Mouse (Mus musculus): ENCODE results near the gene Megf11. TPM values are rescaled to one million over a fixed set of nuclear protein-coding genes. Genes with fewer than 3 reads are reported as not detected.
A peak's percentile ranks its signal among the peaks of the same experiment; 100 is the strongest.

The Megf11 gene
- polyA plus RNA-seq, 1 experiment from 2014 or later: 0.96 TPM

DNA sequence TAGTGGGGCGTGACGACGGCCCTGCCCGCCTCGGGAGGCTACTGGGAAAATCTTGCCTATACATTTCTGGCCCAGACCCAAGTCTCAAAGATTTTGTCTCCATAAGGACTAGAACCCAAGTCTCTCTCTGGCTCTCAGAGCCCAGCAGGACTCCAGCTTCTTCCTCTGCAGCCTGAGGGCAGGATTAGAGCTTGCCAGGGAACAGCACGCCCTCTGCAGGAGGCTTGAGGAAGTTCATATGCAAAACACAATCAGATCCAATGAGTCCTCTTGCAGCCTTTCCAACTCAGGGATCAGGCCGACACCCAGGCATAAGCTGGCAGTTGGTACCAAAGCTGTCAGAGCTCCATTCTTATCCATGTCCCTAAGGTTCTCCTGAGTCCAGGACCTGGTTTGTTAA lies 122.6 kb downstream of the Megf11 start:
- DNase-seq (ENCODE audit: low spot score): no peak

DNA sequence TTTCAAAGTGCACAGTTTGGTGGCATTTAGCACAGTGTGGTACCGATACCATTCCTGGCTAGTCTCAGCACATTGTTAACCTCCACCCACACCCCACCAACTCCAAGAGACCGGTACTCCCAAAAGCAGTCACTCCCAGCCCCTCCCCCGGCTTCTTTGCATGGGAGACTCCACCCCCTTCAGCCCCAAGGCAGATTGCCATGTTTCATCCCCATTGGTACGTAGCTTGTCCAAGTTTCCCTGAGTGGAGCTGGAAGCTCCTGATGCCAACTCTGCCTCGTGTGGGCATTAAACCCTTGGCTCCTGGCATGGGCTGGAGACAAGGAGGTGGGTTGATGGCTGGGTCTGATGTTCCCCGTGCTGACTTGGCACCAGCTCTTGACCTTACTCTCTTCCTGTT lies 129.4 kb downstream of the Megf11 start:
- Histone ChIP-seq H3K36me3 (replicated peaks) (no peaks in the 10 kb centered on the region), H3K4me3 (no peak overlapping the region), H3K9me3 (no peaks in the 10 kb centered on the region), H3K4me1 (peaks cover 6% of the 10 kb centered on the region; the same call in 1 of the 2 replicates), H3K27me3 (replicated peaks; ENCODE audit: low read depth, poor library complexity, severe bottlenecking) (no peaks in the 10 kb centered on the region; the same call in 1 of the 2 replicates), H3K27ac (replicated peaks) (no peak overlapping the region)
- WGBS: 62% methylated on average over 6 of the region's 6 CpGs
- DNase-seq (ENCODE audit: low spot score): no peak

More for the DNA sequence above, 122.6 kb downstream of the Megf11 start:
- no peaks in the 10 kb centered on the region for H3K9me3 ChIP-seq
- no peaks in the 10 kb centered on the region for H3K36me3 ChIP-seq (replicated peaks)
- no peaks in the 10 kb centered on the region; the same call in 1 of the 2 replicates for H3K27me3 ChIP-seq (replicated peaks; ENCODE audit: low read depth, poor library complexity, severe bottlenecking)
- H3K4me3 ChIP-seq: no peak overlapping the region
- no peak overlapping the region for H3K27ac ChIP-seq (replicated peaks)
- WGBS: 56% methylated on average over 7 of the region's 7 CpGs
- H3K4me1 ChIP-seq: peaks cover 9% of the 10 kb centered on the region

DNA sequence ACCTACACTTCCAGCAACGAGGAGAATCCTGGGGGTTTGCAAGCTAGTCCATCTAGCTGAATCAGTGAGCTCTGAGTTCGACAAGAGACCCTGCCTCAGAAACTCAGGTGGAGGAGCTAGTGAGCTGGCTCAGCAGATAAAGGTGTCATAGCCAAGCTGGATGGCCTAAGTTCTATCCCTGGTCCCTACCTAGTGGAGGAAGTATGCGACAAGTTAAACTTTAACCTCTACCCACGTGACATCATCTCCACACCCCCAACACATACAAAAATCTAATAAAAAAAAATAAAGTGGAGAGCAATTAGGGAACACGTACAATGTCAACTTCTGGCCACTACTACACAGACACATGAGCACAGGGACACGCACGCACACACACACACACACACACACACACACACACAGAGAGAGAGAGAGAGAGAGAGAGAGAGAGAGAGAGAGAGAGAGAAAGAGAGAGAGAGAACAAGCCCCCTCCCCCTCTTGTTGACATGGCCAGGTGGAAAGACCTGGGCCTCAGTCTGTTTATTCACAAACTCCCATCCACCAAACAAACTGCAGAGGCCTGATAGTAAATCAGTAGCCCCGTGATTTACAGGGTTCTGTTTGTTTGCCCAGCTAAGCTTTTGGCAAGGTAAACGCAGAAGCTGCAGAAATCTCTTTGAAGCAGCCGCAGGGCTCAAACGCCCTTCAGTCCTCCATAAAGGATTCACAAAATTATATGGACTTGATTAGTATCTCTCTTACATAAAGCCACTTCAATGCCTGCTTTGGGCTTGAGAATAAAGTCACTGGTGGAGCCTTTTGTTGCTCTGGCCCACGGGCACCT lies 134.7 kb downstream of the Megf11 start:
- Histone ChIP-seq H3K36me3 (replicated peaks) (no peaks in the 10 kb centered on the region), H3K27me3 (replicated peaks; ENCODE audit: low read depth, poor library complexity, severe bottlenecking) (no peaks in the 10 kb centered on the region), H3K27ac (replicated peaks) (no peak overlapping the region), H3K4me1 (peaks cover 26% of the 10 kb centered on the region), H3K4me3 (no peak overlapping the region), H3K9me3 (no peaks in the 10 kb centered on the region)
- WGBS: 67% methylated on average over 12 of the region's 12 CpGs
- DNase-seq (ENCODE audit: low spot score): no peak

DNA sequence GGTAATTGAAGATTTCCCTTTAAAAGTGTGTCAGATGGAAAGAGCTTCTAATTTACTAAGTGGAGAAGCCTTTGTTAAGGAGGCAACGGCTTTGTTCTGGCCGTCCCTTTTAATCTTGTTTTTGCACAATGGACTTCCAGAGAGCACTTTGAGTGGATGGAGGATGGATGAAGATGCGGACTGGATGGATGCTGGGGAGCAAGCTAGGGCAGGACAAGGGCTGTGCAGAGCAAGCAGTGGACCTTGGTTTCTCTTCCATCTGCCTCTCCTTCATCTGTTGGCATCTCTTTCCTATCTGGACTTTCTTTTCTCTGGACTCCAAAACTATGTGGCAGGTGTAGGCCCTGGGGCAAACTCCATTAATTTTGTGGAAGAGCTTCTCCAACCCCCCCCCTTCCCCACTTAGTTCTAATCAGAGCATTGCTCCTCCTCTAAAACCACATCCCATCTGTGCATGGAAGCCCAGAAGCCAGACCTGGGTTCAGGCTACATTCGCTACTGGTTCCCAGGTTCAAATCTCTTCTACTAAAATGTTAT lies 135.4 kb downstream of the Megf11 start:
- WGBS: 51% methylated on average over 4 of the region's 4 CpGs
- DNase-seq (ENCODE audit: low spot score): no peak
- H3K27me3 ChIP-seq (replicated peaks; ENCODE audit: low read depth, poor library complexity, severe bottlenecking): no peaks in the 10 kb centered on the region

DNA sequence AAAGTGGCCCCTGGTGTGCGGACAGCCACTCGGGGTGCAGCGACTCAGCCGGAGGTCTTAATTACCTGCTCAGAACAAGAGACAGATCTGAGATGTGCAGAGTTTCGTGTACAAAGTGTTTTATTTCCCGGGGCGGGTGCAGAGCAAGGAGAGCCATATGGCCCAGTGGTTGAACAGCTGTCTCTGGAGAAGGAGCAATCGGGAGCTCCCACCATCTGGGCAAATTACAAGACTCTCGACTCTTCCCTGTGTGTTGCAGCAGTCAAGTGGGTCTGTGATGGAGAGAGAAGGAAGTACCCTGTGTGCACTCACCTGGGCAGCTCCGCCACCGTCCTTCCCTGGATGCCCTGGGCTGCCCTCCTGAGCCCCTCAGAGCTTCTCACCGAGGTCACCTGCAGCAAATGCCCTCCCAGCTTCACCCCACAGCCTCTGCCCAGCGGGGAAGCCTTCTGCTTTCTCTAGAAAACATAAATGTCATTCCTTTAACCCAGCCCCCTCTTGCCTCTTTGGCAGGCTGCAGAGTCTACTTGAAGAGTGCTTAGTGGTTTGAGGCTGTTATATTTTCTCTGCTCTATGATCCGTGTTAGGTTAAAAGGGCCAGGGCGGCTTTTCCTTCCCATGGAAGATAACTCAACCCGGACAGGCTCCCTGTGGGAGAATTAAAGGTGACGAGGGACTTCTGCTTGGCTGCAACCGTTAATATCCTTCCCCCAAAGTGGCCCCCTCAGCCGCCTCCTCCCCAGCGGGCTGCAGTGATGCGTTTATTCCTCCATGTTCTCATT lies 138.0 kb downstream of the Megf11 start:
- no peaks in the 10 kb centered on the region; the same call in 1 of the 2 replicates for H3K27me3 ChIP-seq (replicated peaks; ENCODE audit: low read depth, poor library complexity, severe bottlenecking)
- no peak for DNase-seq (ENCODE audit: low spot score)
- WGBS: 67% methylated on average over 21 of the region's 21 CpGs
- H3K9me3 ChIP-seq: no peaks in the 10 kb centered on the region
- H3K27ac ChIP-seq (replicated peaks): 0 out of 2 replicates have a peak overlapping the region, but pooled peaks have one; percentile 25
- no peaks in the 10 kb centered on the region for H3K36me3 ChIP-seq (replicated peaks)
- H3K4me1 ChIP-seq: peaks cover 24% of the 10 kb centered on the region
- no peak overlapping the region for H3K4me3 ChIP-seq

More for the DNA sequence above, 135.4 kb downstream of the Megf11 start:
- Histone ChIP-seq H3K36me3 (replicated peaks) (no peaks in the 10 kb centered on the region), H3K27ac (replicated peaks) (no peak overlapping the region), H3K4me3 (no peak overlapping the region), H3K9me3 (no peaks in the 10 kb centered on the region), H3K4me1 (peaks cover 26% of the 10 kb centered on the region)

DNA sequence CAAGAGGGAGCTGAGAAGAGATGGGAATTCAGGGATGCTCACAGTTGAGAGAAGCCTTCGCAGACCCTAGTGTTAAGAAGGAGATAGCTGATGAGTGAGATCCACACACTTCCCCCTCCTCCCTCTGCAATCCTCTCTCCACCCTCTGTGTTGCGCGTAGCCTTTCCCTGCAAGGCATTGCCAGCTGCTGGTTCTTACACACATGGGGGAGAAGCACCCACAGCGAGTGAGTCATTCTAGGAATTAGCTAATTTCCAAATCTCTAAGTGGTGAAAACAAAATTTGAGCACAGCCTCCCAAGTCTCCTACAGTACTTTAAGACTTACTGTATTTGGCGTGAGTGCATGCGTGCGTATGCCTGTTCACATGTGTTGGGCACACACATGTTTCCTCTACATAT lies 142.6 kb downstream of the Megf11 start:
- WGBS: 93% methylated on average over 7 of the region's 7 CpGs

DNA sequence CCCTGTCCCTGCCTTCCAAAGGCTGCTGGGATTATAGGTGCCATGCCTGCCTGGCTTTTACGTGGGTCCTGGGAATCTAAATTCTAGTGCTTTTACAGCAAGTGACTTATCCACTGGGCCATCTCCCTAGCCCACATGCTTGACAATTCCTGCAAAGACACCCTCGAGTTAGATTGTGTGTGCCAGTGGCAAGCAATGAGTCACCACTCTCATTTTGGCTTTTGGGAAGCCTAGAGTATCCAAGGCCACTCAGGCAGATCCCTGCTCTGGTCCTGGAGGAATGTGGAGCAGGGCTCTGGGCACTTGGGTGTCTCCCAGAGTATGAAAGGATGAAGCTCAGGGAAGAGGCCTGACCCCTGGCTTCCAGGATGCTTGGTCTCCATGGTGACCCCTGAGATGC lies 143.2 kb downstream of the Megf11 start:
- H3K27me3 ChIP-seq (replicated peaks; ENCODE audit: low read depth, poor library complexity, severe bottlenecking): no peaks in the 10 kb centered on the region; the same call in 1 of the 2 replicates
- no peak for DNase-seq (ENCODE audit: low spot score)
- no peaks in the 10 kb centered on the region for H3K36me3 ChIP-seq (replicated peaks)
- peaks cover 26% of the 10 kb centered on the region for H3K4me1 ChIP-seq
- WGBS: 79% methylated on average over 2 of the region's 2 CpGs
- H3K27ac ChIP-seq (replicated peaks): 0 out of 2 replicates have a peak overlapping the region, but pooled peaks have one; percentile 57
- no peak overlapping the region for H3K4me3 ChIP-seq
- no peaks in the 10 kb centered on the region for H3K9me3 ChIP-seq

More for the DNA sequence above, 142.6 kb downstream of the Megf11 start:
- H3K27me3 ChIP-seq (replicated peaks; ENCODE audit: low read depth, poor library complexity, severe bottlenecking): no peaks in the 10 kb centered on the region; the same call in 1 of the 2 replicates
- H3K4me3 ChIP-seq: no peak overlapping the region
- no peaks in the 10 kb centered on the region for H3K9me3 ChIP-seq
- H3K4me1 ChIP-seq: peaks cover 27% of the 10 kb centered on the region
- H3K27ac ChIP-seq (replicated peaks): no peak overlapping the region
- no peaks in the 10 kb centered on the region for H3K36me3 ChIP-seq (replicated peaks)
- DNase-seq (ENCODE audit: low spot score): no peak

DNA sequence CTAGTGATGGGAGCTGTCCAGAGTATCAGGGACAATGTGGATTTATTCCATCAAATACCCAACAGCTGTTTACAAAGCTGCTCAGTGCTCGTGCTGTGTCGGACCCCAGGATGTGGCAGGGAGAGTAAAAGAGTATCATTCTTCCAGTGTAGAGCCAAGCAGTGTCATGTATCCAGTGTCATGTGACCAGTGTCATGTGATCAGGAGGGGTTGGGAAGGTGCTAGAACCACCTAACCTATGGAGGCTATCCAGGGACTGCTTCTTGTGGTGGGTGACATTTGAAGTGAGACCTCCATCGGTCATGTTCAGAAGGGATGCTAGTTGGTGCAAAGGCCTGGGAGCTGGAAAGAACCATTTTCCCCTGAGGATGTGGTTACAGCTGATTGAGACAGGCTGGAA lies 146.5 kb downstream of the Megf11 start:
- peaks cover 33% of the 10 kb centered on the region for H3K4me1 ChIP-seq
- 77% methylated on average over 3 of the region's 3 CpGs for WGBS
- DNase-seq (ENCODE audit: low spot score): no peak

DNA sequence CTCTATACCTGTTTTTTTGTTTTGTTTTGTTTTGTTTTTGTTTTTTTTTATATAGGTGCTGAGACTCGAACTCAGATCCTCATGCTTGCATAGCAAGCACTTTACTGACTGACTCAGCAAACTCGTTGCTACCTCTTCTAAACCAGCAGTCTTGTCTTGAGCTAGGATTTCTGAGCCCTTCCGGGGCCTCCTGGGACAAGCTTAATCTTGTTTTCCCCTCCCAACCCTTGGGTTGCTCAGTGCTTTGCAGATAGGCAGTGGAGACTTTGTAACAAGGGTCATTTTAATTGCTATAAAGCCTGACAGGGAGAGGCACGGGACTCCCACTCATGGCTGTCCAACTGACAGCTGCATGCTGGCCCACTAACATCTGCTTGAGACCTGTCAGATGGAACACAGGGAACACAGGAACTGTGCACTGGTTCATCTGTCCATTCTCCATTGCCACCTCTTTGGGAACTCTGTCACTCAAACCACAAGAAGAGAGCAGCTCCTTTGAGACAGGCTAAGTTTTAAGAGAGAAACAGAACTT lies 147.4 kb downstream of the Megf11 start:
- Histone ChIP-seq H3K27me3 (replicated peaks; ENCODE audit: low read depth, poor library complexity, severe bottlenecking) (0 out of 2 replicates have a peak, but pooled peaks cover 5% of the 10 kb centered on the region), H3K27ac (replicated peaks) (no peak overlapping the region), H3K4me3 (no peak overlapping the region), H3K9me3 (no peaks in the 10 kb centered on the region), H3K4me1 (peaks cover 33% of the 10 kb centered on the region), H3K36me3 (replicated peaks) (no peaks in the 10 kb centered on the region)
- DNase-seq (ENCODE audit: low spot score): no peak
- 61% methylated on average over 4 of the region's 4 CpGs for WGBS

More for the DNA sequence above, 146.5 kb downstream of the Megf11 start:
- Histone ChIP-seq H3K9me3 (no peaks in the 10 kb centered on the region), H3K4me3 (no peak overlapping the region), H3K36me3 (replicated peaks) (no peaks in the 10 kb centered on the region), H3K27ac (replicated peaks) (no peak overlapping the region), H3K27me3 (replicated peaks; ENCODE audit: low read depth, poor library complexity, severe bottlenecking) (0 out of 2 replicates have a peak, but pooled peaks cover 5% of the 10 kb centered on the region)

DNA sequence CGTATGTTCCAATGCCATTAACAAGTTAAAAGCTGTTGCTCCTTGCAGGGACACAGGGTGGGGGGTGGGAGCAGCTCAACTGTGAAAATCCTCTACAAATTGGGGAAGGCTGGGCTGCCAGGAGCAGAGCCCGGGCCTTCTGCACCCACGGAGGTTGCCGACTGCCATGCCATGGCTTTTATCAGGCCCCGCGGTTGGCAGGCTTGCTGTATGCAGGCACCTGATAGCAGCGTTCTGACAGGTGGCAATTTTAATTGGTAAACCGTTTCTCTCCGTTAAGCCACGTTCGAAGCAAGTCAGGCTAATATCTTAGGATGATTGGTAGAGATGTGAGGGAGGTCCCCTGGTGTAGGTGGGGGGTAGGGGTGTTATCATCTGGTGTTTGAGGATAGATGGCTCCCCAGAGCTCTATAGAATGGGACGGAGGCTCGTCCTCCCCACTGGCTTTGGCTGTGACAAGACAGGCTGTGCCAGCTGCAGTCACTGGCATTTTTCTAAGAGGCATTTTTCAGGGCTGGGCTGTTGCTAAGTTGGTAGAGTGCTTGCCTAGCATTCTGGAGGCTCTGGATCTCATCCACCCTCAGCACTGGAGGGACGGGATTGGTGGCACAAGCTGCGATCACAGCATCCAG lies 148.2 kb downstream of the Megf11 start:
- Histone ChIP-seq H3K4me1 (peaks cover 32% of the 10 kb centered on the region), H3K9me3 (no peaks in the 10 kb centered on the region), H3K36me3 (replicated peaks) (no peaks in the 10 kb centered on the region), H3K27me3 (replicated peaks; ENCODE audit: low read depth, poor library complexity, severe bottlenecking) (0 out of 2 replicates have a peak, but pooled peaks cover 5% of the 10 kb centered on the region), H3K27ac (replicated peaks) (no peak overlapping the region), H3K4me3 (no peak overlapping the region)
- 44% methylated on average over 15 of the region's 15 CpGs for WGBS
- peak; percentile 26 for DNase-seq (ENCODE audit: low spot score)

DNA sequence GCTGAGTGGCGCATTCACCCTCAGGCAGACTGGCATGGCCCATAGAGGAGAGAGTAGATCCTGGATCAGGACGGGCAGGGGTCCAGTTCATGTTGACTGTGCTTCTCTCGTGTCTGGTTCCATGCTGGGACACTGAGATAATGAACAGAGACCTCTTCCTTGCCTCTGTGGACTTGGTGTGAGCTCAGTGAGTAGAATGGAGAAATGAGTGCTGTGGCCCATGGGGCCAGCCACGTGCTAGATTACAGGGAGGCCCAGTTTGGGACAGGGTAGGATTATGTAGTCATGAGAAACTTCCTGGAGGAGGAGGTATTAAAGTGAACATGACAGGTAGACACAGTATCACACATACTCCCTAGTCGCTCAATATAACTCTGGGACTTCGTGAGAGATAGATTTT lies 148.9 kb downstream of the Megf11 start:
- H3K9me3 ChIP-seq: no peaks in the 10 kb centered on the region
- H3K27ac ChIP-seq (replicated peaks): no peak overlapping the region
- no peaks in the 10 kb centered on the region for H3K36me3 ChIP-seq (replicated peaks)
- peaks cover 25% of the 10 kb centered on the region for H3K4me1 ChIP-seq
- DNase-seq (ENCODE audit: low spot score): no peak
- H3K4me3 ChIP-seq: no peak overlapping the region
- H3K27me3 ChIP-seq (replicated peaks; ENCODE audit: low read depth, poor library complexity, severe bottlenecking): 0 out of 2 replicates have a peak, but pooled peaks cover 5% of the 10 kb centered on the region
- 71% methylated on average over 6 of the region's 6 CpGs for WGBS
